Mouse (Mus musculus) layer of hippocampus, adult 6 months (tissue): ENCODE results near the gene Chil4. TPM values are rescaled to one million over a fixed set of nuclear protein-coding genes. Genes with fewer than 3 reads are reported as not detected.

Source experiments
- long read RNA-seq, 2 experiments: library from polyadenylated mRNA; unstranded; transcript quantifications; one replicate each; pipeline ENCODE4 v2.0.0; 2019 to 2020
- polyA plus RNA-seq: library from polyadenylated mRNA; unstranded; fragments of <200 nt; fragmentation: Nextera tagmentation; gene quantifications from 2 replicates; pipeline ENCODE4 v1.2.3, GENCODE M21; 2021

Chil4 gene
- polyA plus RNA-seq = not detected in 2 replicates
- long read RNA-seq, experiment 1 = 0 reads
- long read RNA-seq, experiment 2 = 0 reads

GRCm38 (mm10) chr3:106219407-106219806, at the start of gene Chil4:
TSS of gene Chil4 (minus strand) at chr3:106219507.

GRCm38 (mm10) chr3:106167464-106167863, 51.8 kb downstream of the Chil4 start, which contains the start of gene Chil3:
TSS of gene Chil3 (minus strand) at chr3:106167564.

Other genes with a start within 250 kb of the Chil4 start
- not detected in 2 replicates for gene Ovgp1, start 245.8 kb downstream of the Chil4 start, polyA plus RNA-seq
- 3.3 and 10.9 TPM in 2 replicates for gene Pifo, start 204.9 kb downstream of the Chil4 start, polyA plus RNA-seq
- 0.33 TPM in 1 of 2 replicates, not detected in the other for gene Chil5, start 186.7 kb downstream of the Chil4 start, polyA plus RNA-seq
- 0.99 and 1.7 TPM in 2 replicates for gene Chia1, start 106.3 kb downstream of the Chil4 start, polyA plus RNA-seq
- gene Chil3, start 51.9 kb downstream of the Chil4 start, polyA plus RNA-seq = not detected in 2 replicates
- gene Chil6, start 186.7 kb upstream of the Chil4 start, polyA plus RNA-seq = not detected in 2 replicates